Mouse (Mus musculus) frontal cortex, postnatal 36 days (tissue): ENCODE measurements at regions not wholly inside any gene's neighbourhood (a gene's known extent, or its start where the extent isn't known, plus 50 kb on each side); places are given as distances from the start of the nearest gene placed in this dataset.

ENCODE experiments used
- DNase-seq, 2 experiments: peaks; one replicate each; pipeline ENCODE4 v3.0.0; 2022; ENCODE audit warnings: low spot score in 2 of 2

DNA sequence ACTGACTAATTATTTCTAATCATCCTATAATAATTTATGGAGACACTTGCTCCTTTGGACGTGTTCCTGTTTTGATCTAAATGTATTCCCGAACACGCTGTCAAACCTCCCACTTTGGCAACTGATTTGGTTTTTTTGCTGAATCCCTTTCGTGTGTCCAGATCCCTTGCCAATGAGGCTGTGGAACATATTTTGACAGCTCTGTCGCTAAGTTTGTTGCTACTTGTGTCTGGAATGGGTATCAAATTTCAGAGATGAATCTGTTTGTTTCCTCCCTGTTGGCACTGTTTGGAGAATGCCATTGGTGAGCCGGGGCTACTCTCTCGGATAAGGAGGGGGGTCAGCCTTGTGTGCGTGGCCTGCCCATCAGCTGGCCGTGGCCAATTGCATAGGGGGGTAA, 277.2 kb upstream of the Tshz3 start:
- peak; percentile 4 to 32 for DNase-seq

DNA sequence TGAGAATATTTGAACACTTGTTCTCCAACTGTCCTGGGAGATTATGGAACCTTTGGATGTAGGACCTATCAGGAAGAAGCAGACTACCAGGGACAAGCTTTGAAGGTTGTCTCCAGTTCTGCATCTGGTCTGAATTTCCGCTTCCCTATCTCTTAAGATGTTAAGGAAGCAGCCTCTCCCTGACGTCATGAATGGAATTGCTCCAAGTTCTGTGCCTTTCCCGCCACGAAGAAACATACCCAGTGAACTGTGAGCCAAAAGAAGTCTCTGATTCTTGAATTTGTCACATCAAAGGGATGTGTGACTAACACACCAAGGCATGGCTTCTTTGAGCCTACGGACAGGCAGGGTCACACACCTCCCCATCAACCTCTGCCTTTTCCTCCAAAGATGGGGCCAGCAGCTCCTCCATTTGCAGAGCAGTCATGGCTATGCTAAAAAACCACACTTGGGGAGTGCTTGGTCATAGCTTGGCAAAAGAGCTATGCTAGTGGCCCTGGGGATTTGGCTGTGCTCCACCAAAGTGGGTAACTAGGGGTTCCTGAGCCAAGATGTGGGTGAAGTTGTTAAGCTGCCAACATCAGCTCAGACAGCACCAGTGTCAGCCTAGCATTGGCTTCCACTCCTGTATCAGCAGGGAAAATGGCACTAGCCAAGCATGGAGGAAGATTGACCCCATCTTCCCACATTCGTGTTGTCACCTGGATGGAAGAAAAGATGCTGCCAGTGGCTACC, 248.6 kb upstream of the Tshz3 start:
- DNase-seq = peak; percentile 71 to 82

DNA sequence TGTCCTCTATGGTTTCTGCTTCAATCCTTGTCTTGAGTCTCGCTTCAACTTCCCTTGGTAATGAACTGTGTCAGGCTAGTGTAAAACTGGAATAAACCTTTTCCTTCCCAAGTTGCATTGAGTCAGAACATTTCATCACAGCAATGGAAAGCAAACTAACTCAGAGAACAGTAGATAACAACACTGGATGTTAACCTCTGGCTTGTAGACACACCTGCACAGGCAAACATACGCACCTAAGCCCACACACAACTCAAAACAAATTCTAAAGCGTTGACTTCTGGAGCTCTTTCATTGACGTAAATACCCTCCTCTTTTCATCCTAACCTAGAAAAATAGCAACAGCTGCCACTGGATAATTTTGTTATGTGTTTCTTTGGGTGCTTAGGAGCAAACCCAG, 244.1 kb upstream of the Tshz3 start:
- DNase-seq = no peak

- no peak for DNase-seq
These were observed 241.8 kb upstream of the Tshz3 start for GRCm38 (mm10) chr7:36456080-36456479.

DNA sequence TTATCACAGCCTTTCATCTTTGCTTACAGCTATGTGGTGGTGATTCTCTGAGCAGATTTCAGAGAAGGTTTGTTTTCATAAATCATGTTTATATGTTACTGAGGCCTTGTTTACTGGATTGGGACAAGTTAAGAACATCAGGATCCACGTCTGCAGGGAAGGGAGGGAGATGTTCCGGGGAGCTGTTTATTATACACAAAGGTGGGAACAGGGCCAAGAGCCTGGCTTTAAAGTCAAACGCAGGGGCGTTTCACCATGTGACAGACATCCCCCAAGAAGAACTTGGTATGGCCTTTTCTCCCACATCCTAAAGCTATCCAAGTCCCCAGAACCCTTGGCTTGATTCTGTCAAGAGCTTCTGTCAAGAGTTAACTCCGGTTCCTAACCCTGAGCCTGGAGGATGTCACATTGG, 235.5 kb upstream of the Tshz3 start:
- DNase-seq = no peak

DNA sequence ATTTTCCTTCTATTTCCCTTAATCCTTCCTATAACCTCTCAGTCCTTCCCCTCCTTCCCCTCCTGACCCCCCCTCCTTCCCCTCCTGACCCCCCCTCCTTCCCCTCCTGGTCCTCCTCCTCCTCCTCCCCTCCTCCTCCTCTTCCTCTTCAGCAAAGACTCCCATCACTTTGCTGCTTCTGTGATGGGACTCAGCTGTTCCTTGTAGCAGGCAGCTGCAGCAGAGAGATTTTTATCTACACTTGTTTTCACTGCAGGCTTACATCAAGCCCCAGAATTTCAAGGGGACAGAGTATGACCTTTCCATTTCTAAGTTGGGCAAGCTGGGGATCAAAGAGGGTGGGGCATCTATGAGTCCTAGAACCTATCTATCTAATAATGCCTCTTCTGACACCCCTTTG, 228.5 kb upstream of the Tshz3 start:
- no peak for DNase-seq

DNA sequence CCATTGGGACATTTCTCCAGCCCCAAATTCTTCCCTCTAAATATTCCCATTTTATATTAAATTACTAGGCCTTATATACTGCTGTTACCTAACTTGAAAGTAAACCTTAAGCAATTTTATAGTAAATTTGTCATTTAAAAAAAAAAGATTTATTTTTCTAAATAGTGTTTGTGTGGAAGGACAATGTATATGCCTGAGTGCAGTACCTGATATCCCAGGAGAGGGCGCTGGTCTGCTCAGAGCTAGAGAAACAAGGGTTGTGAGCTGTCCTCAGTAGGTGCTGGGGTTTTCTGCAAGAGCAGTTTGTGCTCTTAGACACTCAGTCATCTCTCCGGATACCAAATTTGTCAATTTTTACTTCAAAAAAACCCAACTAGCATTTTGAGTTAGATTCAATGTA, 224.4 kb upstream of the Tshz3 start:
- DNase-seq = no peak

DNA sequence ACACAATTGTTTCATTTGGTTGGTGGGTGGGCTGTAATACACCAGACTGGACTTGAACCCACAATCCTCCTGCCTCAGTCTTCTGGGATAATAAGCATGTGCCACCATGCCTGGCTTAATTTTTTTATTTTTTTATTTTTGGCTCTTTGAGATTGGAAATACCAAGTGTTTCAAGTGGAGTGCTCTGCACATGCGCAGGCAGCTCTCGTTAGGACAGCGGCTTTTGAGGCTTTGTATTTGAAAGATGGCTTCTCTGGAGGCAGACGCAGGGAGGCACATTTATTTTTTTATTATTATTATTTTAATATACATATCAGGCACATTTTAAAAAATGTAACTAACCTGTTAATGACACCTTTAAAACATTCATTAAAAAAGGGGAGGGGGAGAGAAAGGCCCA, 221.5 kb upstream of the Tshz3 start:
- no peak for DNase-seq

GRCm38 (mm10) chr7:36476851-36477644, 220.9 kb upstream of the Tshz3 start:
- DNase-seq = no peak

- DNase-seq = no peak
These were observed 209.8 kb upstream of the Tshz3 start for GRCm38 (mm10) chr7:36488155-36488554.

DNA sequence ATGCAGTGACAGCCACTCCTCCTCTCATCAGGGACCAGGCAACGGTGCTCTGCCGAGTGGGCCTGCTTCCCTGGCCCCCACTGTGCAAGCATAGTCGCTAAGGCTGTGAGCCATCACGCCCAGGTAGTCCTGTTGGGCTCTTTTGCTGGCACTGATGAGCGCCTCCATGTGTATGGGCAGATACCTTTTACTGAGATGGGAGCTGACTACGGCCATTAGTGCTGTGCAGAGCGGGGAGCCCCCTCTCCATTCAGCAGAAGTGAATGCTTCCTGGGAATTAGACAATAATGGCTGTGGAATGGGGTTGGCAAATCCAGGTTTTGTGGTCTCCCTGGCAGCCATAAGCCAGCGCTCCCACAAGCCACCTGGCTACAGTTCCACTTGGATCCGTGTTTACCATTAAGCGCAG, 206.7 kb upstream of the Tshz3 start:
- no peak for DNase-seq

DNA sequence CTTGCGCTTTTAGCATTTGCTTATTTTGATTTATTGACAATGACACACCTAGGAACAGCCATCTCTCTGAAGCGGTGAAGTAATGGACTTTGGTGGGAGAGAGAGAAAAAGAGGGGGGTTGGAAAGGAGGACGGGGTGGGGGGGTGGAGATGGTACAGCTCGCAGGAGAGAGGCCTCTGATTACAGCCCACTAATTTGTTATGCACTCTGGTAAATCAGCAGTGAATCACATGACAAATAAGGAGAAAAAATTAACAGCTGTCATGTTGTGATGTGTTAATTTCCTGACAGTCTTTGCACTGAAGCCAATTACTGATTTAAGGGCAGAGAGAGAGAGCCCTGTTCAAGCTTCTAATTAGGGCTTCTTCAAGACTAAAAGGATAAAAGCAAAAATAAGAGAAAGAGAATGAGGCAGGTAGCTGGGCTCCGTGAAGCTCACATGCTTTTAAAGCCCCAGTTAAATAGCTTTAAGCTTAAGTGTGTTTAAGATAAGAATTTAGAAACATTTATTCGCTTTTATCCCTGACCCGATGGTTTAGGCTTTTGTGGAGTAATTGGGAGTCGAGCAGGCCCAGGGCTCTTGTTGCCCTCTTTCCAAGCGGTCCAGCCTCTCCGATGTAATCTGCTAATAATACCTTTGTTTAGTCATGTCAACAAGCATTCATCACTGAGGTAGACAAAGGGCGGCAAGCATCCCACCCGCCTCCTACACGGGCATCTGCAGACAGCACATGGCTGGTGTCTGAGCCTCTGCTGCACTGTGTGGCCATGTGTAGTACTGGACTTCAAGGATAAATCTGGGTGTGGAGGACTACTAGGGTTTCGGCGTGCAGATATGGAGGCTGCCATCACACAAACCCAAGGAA, 193.7 kb upstream of the Tshz3 start:
- no peak for DNase-seq

GRCm38 (mm10) chr7:36507895-36508431, 190.0 kb upstream of the Tshz3 start:
- DNase-seq = no peak

DNA sequence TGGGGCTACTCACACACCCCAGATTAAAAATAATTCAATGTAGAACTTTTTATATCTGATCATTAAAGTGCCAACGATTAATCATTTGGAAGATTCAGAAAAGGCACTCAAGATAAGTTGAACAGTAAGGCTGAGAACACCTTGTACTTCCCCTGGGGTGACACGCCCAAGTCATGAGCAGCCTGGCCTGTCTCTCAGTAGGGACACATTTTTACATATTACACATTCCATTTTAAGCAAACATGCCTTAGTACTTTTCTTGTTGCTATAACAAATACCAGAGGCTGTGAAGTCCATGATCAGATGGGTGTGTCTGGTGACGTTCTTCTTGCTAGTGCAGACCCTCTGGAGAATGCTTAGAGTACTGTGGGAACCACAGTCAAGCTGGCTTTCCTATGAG, 184.2 kb upstream of the Tshz3 start:
- DNase-seq = no peak

- no peak for DNase-seq
These were observed 181.7 kb upstream of the Tshz3 start for GRCm38 (mm10) chr7:36516094-36516663.

- no peak for DNase-seq
These were observed 178.9 kb upstream of the Tshz3 start for GRCm38 (mm10) chr7:36519027-36519426.

- peak in 1 of 2 experiments; percentile 2 for DNase-seq
These were observed 175.0 kb upstream of the Tshz3 start for GRCm38 (mm10) chr7:36522960-36523359.

DNA sequence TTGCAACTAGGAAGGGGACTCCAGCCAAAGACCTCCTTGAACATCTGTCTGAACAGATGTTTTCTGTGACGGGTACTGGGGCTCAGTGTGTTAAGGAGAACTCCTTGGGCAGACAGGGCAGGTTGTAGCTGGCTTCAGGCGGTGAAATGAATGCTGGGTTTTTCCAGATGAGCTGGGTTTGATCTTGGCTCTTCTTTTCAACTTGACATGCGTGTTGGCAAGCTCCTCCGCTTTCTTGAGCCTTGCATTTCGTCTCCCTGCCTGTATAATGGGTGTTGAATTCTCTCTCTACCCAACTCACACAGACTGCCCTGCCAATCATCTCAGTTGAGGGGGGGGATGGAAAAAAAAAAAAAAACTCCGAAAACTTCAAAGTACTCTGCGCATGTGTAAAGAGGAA, 171.8 kb upstream of the Tshz3 start:
- DNase-seq = no peak

GRCm38 (mm10) chr7:36526692-36527091, 171.2 kb upstream of the Tshz3 start:
- no peak for DNase-seq

DNA sequence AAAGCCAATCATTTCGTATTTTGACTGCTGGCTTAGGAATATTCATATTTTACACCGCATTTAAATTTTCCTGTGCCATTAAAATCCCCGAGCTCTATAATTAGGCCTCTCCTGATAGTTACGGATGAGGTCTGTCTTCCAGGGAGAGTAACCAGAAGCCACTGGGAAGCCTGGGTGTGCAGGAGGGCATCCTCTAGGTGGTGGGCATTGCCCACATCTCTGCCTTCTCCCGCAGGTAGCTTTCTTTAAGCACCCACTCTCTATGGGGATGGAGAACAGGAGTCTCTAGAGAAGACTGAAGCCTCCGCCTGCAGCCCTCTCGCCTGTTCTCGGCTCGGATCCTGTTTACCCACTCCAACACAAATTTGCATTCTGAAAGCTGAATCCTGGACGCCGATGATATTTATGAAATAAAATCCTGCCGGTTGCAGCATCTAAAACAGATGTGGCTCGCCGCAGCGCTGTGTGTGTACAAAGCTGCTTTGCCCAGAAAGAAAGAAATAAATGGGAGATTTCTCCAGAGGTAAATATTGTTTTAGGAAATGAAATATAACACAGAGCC, 168.3 kb upstream of the Tshz3 start:
- DNase-seq = peak in 1 of 2 experiments; percentile 16

GRCm38 (mm10) chr7:36531559-36531958, 166.4 kb upstream of the Tshz3 start:
- DNase-seq = no peak
